Mouse (Mus musculus) intestine, embryonic 15.5 days (tissue): ENCODE measurements around the gene Parp14. TPM values are rescaled to one million over a fixed set of nuclear protein-coding genes. Genes with fewer than 3 reads are reported as not detected.
"Not testable (repeated sequence)": the region's sequence is repeated elsewhere in the genome, so short reads cannot be mapped to it uniquely, and the experiment has no call there.

Source experiments
- ATAC-seq: fragments of 200-750 bp; cut with Nextera tagmentation; 2 replicates; pipeline ENCODE4 v1.8.0; 2017; ENCODE audit warnings: moderate TSS enrichment, moderate library complexity
- H3K27ac ChIP-seq: fragments of 300-500 bp; sonication (generic); 2 replicates; pipeline ENCODE4 v1.5.1; 2015; ENCODE audit warnings: mild to moderate bottlenecking, inconsistent platforms
- H3K27me3 ChIP-seq: fragments of 300-500 bp; sonication (generic); replicated peaks from 2 replicates; pipeline ENCODE4 v1.6.1; 2015; ENCODE audit warnings: inconsistent platforms
- H3K36me3 ChIP-seq: fragments of 300-500 bp; sonication (generic); 2 replicates; pipeline ENCODE4 v1.6.1; 2015; ENCODE audit warnings: inconsistent platforms
- H3K4me1 ChIP-seq: fragments of 300-500 bp; sonication (generic); replicated peaks from 2 replicates; pipeline ENCODE4 v1.6.1; 2015; ENCODE audit warnings: inconsistent platforms
- H3K4me2 ChIP-seq: fragments of 300-500 bp; sonication (generic); replicated peaks from 2 replicates; pipeline ENCODE4 v1.6.1; 2015; ENCODE audit warnings: mild to moderate bottlenecking, inconsistent platforms
- H3K4me3 ChIP-seq: fragments of 300-500 bp; sonication (generic); replicated peaks from 2 replicates; pipeline ENCODE4 v1.5.1; 2015; ENCODE audit warnings: inconsistent platforms
- H3K9ac ChIP-seq: fragments of 300-500 bp; sonication (generic); 2 replicates; pipeline ENCODE4 v1.6.1; 2015; ENCODE audit warnings: inconsistent platforms
- H3K9me3 ChIP-seq: fragments of 300-500 bp; sonication (generic); 2 replicates; pipeline ENCODE4 v1.6.1; 2016; ENCODE audit warnings: inconsistent platforms
- WGBS: fragments of 180-500 bp; shearing (Covaris S2); methylation state at CpG from one replicate; pipeline ENCODE4 v1.1.7; 2015; 5-methylcytosine and 5-hydroxymethylcytosine counted together
- polyA plus RNA-seq: library from polyadenylated mRNA; unstranded; fragments of >200 nt; fragmentation: Nextera tagmentation; extraction: Ambion mirVana; gene quantifications from 2 replicates; pipeline ENCODE4 v1.2.1, GENCODE M21; 2015

Gene Parp14
- polyA plus RNA-seq, 1 experiment from 2014 or later = 2.2 TPM

- Histone ChIP-seq H3K27me3 (no peaks in the 10 kb centered on the region), H3K9me3 (no peaks in the 10 kb centered on the region), H3K27ac (no peak overlapping the region), H3K4me2 (no peak overlapping the region), H3K4me1 (no peaks in the 10 kb centered on the region), H3K36me3 (no peaks in the 10 kb centered on the region), H3K4me3 (no peak overlapping the region), H3K9ac (no peak overlapping the region)
- no peak for ATAC-seq
- 82% methylated on average over 3 of the region's 3 CpGs for WGBS
These were observed 29.2 kb upstream of the Parp14 start for GRCm38 (mm10) chr16:35900541-35900940.

- ATAC-seq = no peak
- Histone ChIP-seq H3K36me3 (no peaks in the 10 kb centered on the region), H3K4me2 (no peak overlapping the region), H3K27me3 (no peaks in the 10 kb centered on the region), H3K9me3 (no peaks in the 10 kb centered on the region), H3K4me1 (no peaks in the 10 kb centered on the region), H3K27ac (no peak overlapping the region), H3K9ac (no peak overlapping the region), H3K4me3 (no peak overlapping the region)
- 53% methylated on average over 6 of the region's 6 CpGs for WGBS
These were observed 23.7 kb upstream of the Parp14 start for GRCm38 (mm10) chr16:35894997-35895396.

- not testable (repeated sequence) for H3K9ac ChIP-seq, H3K9me3 ChIP-seq, H3K4me1 ChIP-seq, ATAC-seq, H3K4me2 ChIP-seq, H3K27ac ChIP-seq, H3K27me3 ChIP-seq, H3K36me3 ChIP-seq, H3K4me3 ChIP-seq
- 78% methylated on average over 5 of the region's 5 CpGs for WGBS
These were observed 20.3 kb upstream of the Parp14 start for GRCm38 (mm10) chr16:35891603-35892002.

DNA sequence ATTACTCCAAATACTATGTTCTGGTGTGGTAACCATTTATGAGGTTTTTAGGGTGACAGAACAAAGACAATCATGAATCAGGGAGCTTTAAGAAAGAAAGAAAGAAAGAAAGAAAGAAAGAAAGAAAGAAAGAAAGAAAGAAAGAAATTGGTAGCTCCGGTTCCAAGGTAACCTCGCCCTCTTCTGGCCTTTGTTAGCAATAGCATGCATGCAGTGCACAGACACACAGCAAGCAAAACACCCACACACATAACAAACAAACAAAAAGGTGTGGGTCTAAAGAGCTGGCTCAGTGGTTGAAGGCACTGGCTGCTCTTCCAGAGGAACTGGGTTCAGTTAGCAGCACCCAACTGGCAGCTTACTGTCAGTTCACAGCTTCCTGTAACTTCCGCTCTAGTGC, 19.3 kb upstream of the Parp14 start:
- ATAC-seq = no peak
- H3K9me3 ChIP-seq = no peaks in the 10 kb centered on the region
- no peak overlapping the region for H3K9ac ChIP-seq
- H3K36me3 ChIP-seq = no peaks in the 10 kb centered on the region
- H3K4me2 ChIP-seq = no peak overlapping the region
- H3K4me3 ChIP-seq = no peak overlapping the region
- H3K4me1 ChIP-seq = no peaks in the 10 kb centered on the region
- H3K27me3 ChIP-seq = no peaks in the 10 kb centered on the region
- WGBS = 81% methylated on average over 3 of the region's 3 CpGs
- no peak overlapping the region for H3K27ac ChIP-seq

GRCm38 (mm10) chr16:35888910-35889309, 17.6 kb upstream of the Parp14 start:
- Histone ChIP-seq H3K27ac (no peak overlapping the region), H3K4me2 (no peak overlapping the region), H3K9me3 (no peaks in the 10 kb centered on the region), H3K9ac (no peak overlapping the region), H3K4me1 (no peaks in the 10 kb centered on the region), H3K27me3 (no peaks in the 10 kb centered on the region), H3K4me3 (no peak overlapping the region), H3K36me3 (no peaks in the 10 kb centered on the region)
- ATAC-seq = no peak
- WGBS = 91% methylated on average over 5 of the region's 5 CpGs

- H3K4me2 ChIP-seq = no peak overlapping the region
- no peak overlapping the region for H3K4me3 ChIP-seq
- no peak overlapping the region for H3K9ac ChIP-seq
- no peaks in the 10 kb centered on the region for H3K4me1 ChIP-seq
- 83% methylated on average over 7 of the region's 7 CpGs for WGBS
- ATAC-seq = no peak
- no peaks in the 10 kb centered on the region for H3K27me3 ChIP-seq
- no peak overlapping the region for H3K27ac ChIP-seq
- no peaks in the 10 kb centered on the region for H3K36me3 ChIP-seq
- H3K9me3 ChIP-seq = no peaks in the 10 kb centered on the region
These were observed 16.8 kb upstream of the Parp14 start for GRCm38 (mm10) chr16:35888174-35888573.

- Histone ChIP-seq H3K9ac (no peak overlapping the region), H3K4me3 (no peak overlapping the region), H3K4me2 (no peak overlapping the region), H3K9me3 (no peaks in the 10 kb centered on the region), H3K27ac (no peak overlapping the region), H3K36me3 (no peaks in the 10 kb centered on the region), H3K27me3 (no peaks in the 10 kb centered on the region), H3K4me1 (0 out of 2 replicates have a peak, but pooled peaks cover 3% of the 10 kb centered on the region)
- WGBS = 23% methylated on average over 3 of the region's 3 CpGs
- ATAC-seq = no peak
These were observed 3.1 kb upstream of the Parp14 start for GRCm38 (mm10) chr16:35874416-35874815.

DNA sequence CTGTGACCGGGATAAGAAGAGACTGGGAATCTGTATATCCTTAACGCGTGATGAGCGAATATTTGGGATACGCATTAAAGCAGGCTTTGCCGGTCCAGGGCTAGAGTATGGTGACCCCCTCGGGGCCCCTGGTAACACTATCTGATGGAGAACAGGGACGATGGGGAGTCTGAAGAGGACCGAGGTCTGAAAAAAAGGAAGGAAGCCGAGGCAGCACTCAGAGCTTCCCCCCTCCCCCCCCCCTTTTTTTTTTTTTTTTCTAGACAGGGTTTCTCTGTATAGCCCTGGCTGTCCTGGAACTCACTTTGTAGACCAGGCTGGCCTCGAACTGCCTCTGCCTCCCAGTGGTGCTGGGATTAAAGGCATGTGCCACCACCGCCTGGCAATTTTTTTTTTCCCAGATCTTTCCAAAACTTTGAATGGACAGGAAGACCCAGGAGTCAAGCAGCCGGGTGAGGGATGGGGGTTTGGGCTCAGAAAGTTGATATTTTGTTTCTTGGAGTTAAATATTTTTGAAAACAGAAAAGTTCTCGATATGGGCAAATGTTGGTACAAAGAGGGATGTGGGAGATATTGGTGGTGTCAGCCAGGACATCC, 1.2 kb upstream of the Parp14 start:
- H3K27me3 ChIP-seq = no peaks in the 10 kb centered on the region
- H3K4me1 ChIP-seq = 0 out of 2 replicates have a peak, but pooled peaks cover 3% of the 10 kb centered on the region
- no peaks in the 10 kb centered on the region for H3K9me3 ChIP-seq
- peak overlapping the region; percentile 86 for H3K4me2 ChIP-seq
- no peak overlapping the region for H3K4me3 ChIP-seq
- WGBS = 32% methylated on average over 14 of the region's 14 CpGs
- ATAC-seq = no peak
- H3K27ac ChIP-seq = no peak overlapping the region
- H3K36me3 ChIP-seq = no peaks in the 10 kb centered on the region
- no peak overlapping the region for H3K9ac ChIP-seq

GRCm38 (mm10) chr16:35871898-35872297, 554 bp upstream of the Parp14 start:
- no peak overlapping the region for H3K9ac ChIP-seq
- no peak for ATAC-seq
- WGBS = 23% methylated on average over 12 of the region's 12 CpGs

GRCm38 (mm10) chr16:35870581-35871047, 730 bp downstream of the Parp14 start:
- H3K27me3 ChIP-seq = no peaks in the 10 kb centered on the region
- H3K9me3 ChIP-seq = no peaks in the 10 kb centered on the region
- no peaks in the 10 kb centered on the region for H3K36me3 ChIP-seq
- H3K9ac ChIP-seq = peak overlapping the region; percentile 69
- H3K27ac ChIP-seq = no peak overlapping the region
- H3K4me1 ChIP-seq = 0 out of 2 replicates have a peak, but pooled peaks cover 3% of the 10 kb centered on the region
- ATAC-seq = peak; percentile 44
- WGBS = 2% methylated on average over 12 of the region's 12 CpGs
- H3K4me3 ChIP-seq = peak overlapping the region; percentile 60
- H3K4me2 ChIP-seq = peak overlapping the region; percentile 86

More at GRCm38 (mm10) chr16:35871898-35872297, 554 bp upstream of the Parp14 start:
- Histone ChIP-seq H3K27ac (no peak overlapping the region), H3K4me2 (peak overlapping the region; percentile 86), H3K36me3 (no peaks in the 10 kb centered on the region), H3K4me3 (peak overlapping the region; percentile 60), H3K27me3 (no peaks in the 10 kb centered on the region), H3K4me1 (0 out of 2 replicates have a peak, but pooled peaks cover 3% of the 10 kb centered on the region), H3K9me3 (no peaks in the 10 kb centered on the region)

- Histone ChIP-seq H3K4me1 (0 out of 2 replicates have a peak, but pooled peaks cover 3% of the 10 kb centered on the region), H3K36me3 (no peaks in the 10 kb centered on the region), H3K9me3 (no peaks in the 10 kb centered on the region), H3K4me3 (no peak overlapping the region), H3K27me3 (no peaks in the 10 kb centered on the region), H3K9ac (no peak overlapping the region), H3K4me2 (peak overlapping the region; percentile 45), H3K27ac (no peak overlapping the region)
- WGBS = 70% methylated on average over 6 of the region's 6 CpGs
- no peak for ATAC-seq
These were observed 1.7 kb downstream of the Parp14 start for GRCm38 (mm10) chr16:35869656-35870055.

GRCm38 (mm10) chr16:35869126-35869525, 2.2 kb downstream of the Parp14 start:
- Histone ChIP-seq H3K27ac (no peak overlapping the region), H3K4me2 (peak overlapping the region; percentile 45), H3K9me3 (no peaks in the 10 kb centered on the region), H3K27me3 (no peaks in the 10 kb centered on the region), H3K4me1 (0 out of 2 replicates have a peak, but pooled peaks cover 3% of the 10 kb centered on the region), H3K9ac (no peak overlapping the region), H3K4me3 (no peak overlapping the region), H3K36me3 (no peaks in the 10 kb centered on the region)
- peak; percentile 48 for ATAC-seq
- 21% methylated on average over 3 of the region's 3 CpGs for WGBS

- no peaks in the 10 kb centered on the region for H3K36me3 ChIP-seq
- H3K4me3 ChIP-seq = no peak overlapping the region
- no peak overlapping the region for H3K4me2 ChIP-seq
- 67% methylated on average over 11 of the region's 11 CpGs for WGBS
- H3K9me3 ChIP-seq = no peaks in the 10 kb centered on the region
- no peak for ATAC-seq
- no peak overlapping the region for H3K9ac ChIP-seq
- H3K27ac ChIP-seq = no peak overlapping the region
- H3K27me3 ChIP-seq = no peaks in the 10 kb centered on the region
- H3K4me1 ChIP-seq = 0 out of 2 replicates have a peak, but pooled peaks cover 3% of the 10 kb centered on the region
These were observed 3.6 kb downstream of the Parp14 start for GRCm38 (mm10) chr16:35867726-35868125.
